Mouse (Mus musculus) liver, adult 2 months (tissue): ENCODE data around the gene Cd59a.

Source experiments
- CTCF ChIP-seq: fragments of 200-500 bp; IDR thresholded peaks from 2 replicates; pipeline ENCODE4 v1.5.1; 2011; ENCODE audit warnings: low read depth, low read length, control low read depth
- POLR2A ChIP-seq: fragments of 200-500 bp; IDR thresholded peaks from 2 replicates; pipeline ENCODE4 v1.6.1; 2011; ENCODE audit warnings: low read length, control low read depth; ENCODE audit not compliant: insufficient read depth; ENCODE audit errors: extremely low read depth

GRCm38 (mm10) chr2:104145983-104146382 is 50.4 kb downstream of the Cd59a start:
- TF ChIP-seq CTCF (no peak), POLR2A (no peak)
